Mouse (Mus musculus) liver (tissue): ENCODE measurements around the gene Inpp4b.
"Not testable (repeated sequence)": the region's sequence is repeated elsewhere in the genome, so short reads cannot be mapped to it uniquely, and the experiment has no call there.

Experiments
- DNase-seq: peaks from one replicate; pipeline ENCODE4 v3.0.0-alpha.2; 2020; ENCODE audit warnings: mixed read lengths

Inpp4b gene

GRCm38 (mm10) chr8:82017792-82018191 is 675.4 kb downstream of the Inpp4b start:
- DNase-seq: no peak

GRCm38 (mm10) chr8:82027401-82027800 is 685.0 kb downstream of the Inpp4b start:
- no peak for DNase-seq

GRCm38 (mm10) chr8:82028896-82029295 is 686.5 kb downstream of the Inpp4b start:
- DNase-seq: no peak

- not testable (repeated sequence) for DNase-seq
These were observed 689.7 kb downstream of the Inpp4b start for GRCm38 (mm10) chr8:82032035-82032434.

- no peak for DNase-seq
These were observed 711.7 kb downstream of the Inpp4b start for GRCm38 (mm10) chr8:82054030-82054429.

GRCm38 (mm10) chr8:82067619-82068018 is 725.3 kb downstream of the Inpp4b start:
- DNase-seq: no peak

- DNase-seq: no peak
These were observed 736.9 kb downstream of the Inpp4b start for GRCm38 (mm10) chr8:82079267-82079666.

- not testable (repeated sequence) for DNase-seq
These were observed 744.3 kb downstream of the Inpp4b start for GRCm38 (mm10) chr8:82086631-82087030.

- DNase-seq: no peak
These were observed 748.5 kb downstream of the Inpp4b start for GRCm38 (mm10) chr8:82090901-82091300.

- DNase-seq: no peak
These were observed 750.9 kb downstream of the Inpp4b start for GRCm38 (mm10) chr8:82093274-82093673.

- DNase-seq: no peak
These were observed 762.2 kb downstream of the Inpp4b start for GRCm38 (mm10) chr8:82104560-82104959.

GRCm38 (mm10) chr8:82106131-82106530 is 763.8 kb downstream of the Inpp4b start:
- no peak for DNase-seq

- no peak for DNase-seq
These were observed 807.9 kb downstream of the Inpp4b start for GRCm38 (mm10) chr8:82150272-82150671.

GRCm38 (mm10) chr8:82157928-82158327 is 815.6 kb downstream of the Inpp4b start:
- no peak for DNase-seq
